Mouse (Mus musculus): ENCODE results near the gene Rnf41. TPM values are rescaled to one million over a fixed set of nuclear protein-coding genes. Genes with fewer than 3 reads are reported as not detected.

Gene Rnf41
- total and polyA plus RNA-seq, 3 experiments, result 27.4 to 28.1 TPM; not detected in 1

DNA sequence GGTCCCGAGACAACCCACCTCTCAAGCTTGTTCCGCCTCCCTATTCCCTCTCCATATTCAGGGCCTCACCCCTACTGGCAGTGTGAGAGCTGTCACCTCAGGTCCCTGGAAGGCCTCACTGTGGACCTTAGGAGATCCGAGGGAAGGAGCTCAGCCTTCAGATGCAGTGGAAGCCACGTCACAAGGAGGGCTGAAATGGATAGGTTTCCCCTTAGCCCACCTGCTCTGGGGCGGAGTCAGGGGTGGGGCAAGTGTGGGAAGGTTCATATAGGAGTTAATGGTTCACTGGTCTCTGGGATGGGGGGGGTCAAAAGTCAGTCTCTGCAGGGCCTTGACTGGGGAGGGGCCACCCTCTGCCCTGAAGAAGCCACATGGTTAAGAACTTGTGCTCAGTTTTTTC lies 11.1 kb upstream of the Rnf41 start:
- H3K4me3 ChIP-seq (ENCODE audit: control insufficient read depth in 1 of 2, insufficient read depth in 1 of 2, low read depth in 2 of 2, low read length in 2 of 2), result no peak overlapping the region
- H3K27me3 ChIP-seq (ENCODE audit: control insufficient read depth in 1 of 2, insufficient read depth in 2 of 2, low read length in 2 of 2), result no peaks in the 10 kb centered on the region
- no peaks in the 10 kb centered on the region for H3K9me3 ChIP-seq (replicated peaks; ENCODE audit: insufficient read depth, low read length)
- no peaks in the 10 kb centered on the region for H3K36me3 ChIP-seq (ENCODE audit: control insufficient read depth in 1 of 2, insufficient read depth in 2 of 2, low read length in 2 of 2)
- H3K4me1 ChIP-seq (ENCODE audit: control insufficient read depth in 1 of 2, insufficient read depth in 2 of 2, low read length in 2 of 2), result no peaks in the 10 kb centered on the region
- DNase-seq (ENCODE audit: low read depth, low spot score), result no peak
- H3K9ac ChIP-seq (ENCODE audit: control insufficient read depth, low read depth, low read length, poor library complexity, severe bottlenecking), result no peak overlapping the region
- no peak for TF ChIP-seq MAX (IDR thresholded peaks at IDR 0.05; ENCODE audit: low read length)
- no peak for TF ChIP-seq MYB (IDR thresholded peaks at IDR 0.05; ENCODE audit: low read depth, low read length)
- no peak for TF ChIP-seq ZC3H11A (IDR thresholded peaks at IDR 0.05; ENCODE audit: low read depth, low read length)
- TF ChIP-seq RCOR1 (IDR thresholded peaks at IDR 0.05; ENCODE audit: low read depth, low read length), result no peak
- TF ChIP-seq POLR2AphosphoS2 (IDR thresholded peaks at IDR 0.05; ENCODE audit: low read length), result no peak
- TF ChIP-seq TBP (IDR thresholded peaks at IDR 0.05; ENCODE audit: low read depth, low read length), result no peak
- TF ChIP-seq EP300 (IDR thresholded peaks at IDR 0.05; ENCODE audit: low read depth in 1 of 2, low read length in 2 of 2), result no peak
- TF ChIP-seq SMC3 (IDR thresholded peaks at IDR 0.05; ENCODE audit: low read depth, low read length), result no peak
- no peak for TF ChIP-seq BHLHE40 (IDR thresholded peaks at IDR 0.05; ENCODE audit: borderline replicate concordance, low read depth, low read length)
- TF ChIP-seq ETS1 (IDR thresholded peaks at IDR 0.05; ENCODE audit: low read depth, low read length), result no peak
- TF ChIP-seq KAT2A (conservative IDR thresholded peaks at IDR 0.05; ENCODE audit: low read depth, low read length), result no peak
- no peak for TF ChIP-seq ZMIZ1 (IDR thresholded peaks at IDR 0.05; ENCODE audit: low read depth, low read length)
- TF ChIP-seq GATA1 (IDR thresholded peaks at IDR 0.05; ENCODE audit: low read depth, low read length), result no peak
- TF ChIP-seq NRF1 (IDR thresholded peaks at IDR 0.05; ENCODE audit: insufficient read depth, low read depth, low read length, poor library complexity, severe bottlenecking), result no peak
- no peak for TF ChIP-seq POLR2AphosphoS5 (IDR thresholded peaks at IDR 0.05; ENCODE audit: borderline replicate concordance, low read depth, low read length)
- TF ChIP-seq USF2 (IDR thresholded peaks at IDR 0.05; ENCODE audit: borderline replicate concordance in 1 of 2, insufficient read depth in 1 of 2, low read depth in 1 of 2, low read length in 2 of 2), result no peak
- TF ChIP-seq HCFC1 (IDR thresholded peaks at IDR 0.05; ENCODE audit: low read depth, low read length), result no peak
- no peak for TF ChIP-seq RAD21 (IDR thresholded peaks at IDR 0.05; ENCODE audit: low read depth, low read length)
- TF ChIP-seq JUND (IDR thresholded peaks at IDR 0.05; ENCODE audit: low read depth, low read length), result no peak
- no peak for TF ChIP-seq UBTF (IDR thresholded peaks at IDR 0.05; ENCODE audit: borderline replicate concordance, insufficient read depth, low read depth, low read length)
- H3K27ac ChIP-seq (ENCODE audit: control insufficient read depth, low read depth, low read length), result no peak overlapping the region
- no peaks in the 10 kb centered on the region for H3K79me2 ChIP-seq (ENCODE audit: control insufficient read depth, insufficient read depth, low read length, poor library complexity)

DNA sequence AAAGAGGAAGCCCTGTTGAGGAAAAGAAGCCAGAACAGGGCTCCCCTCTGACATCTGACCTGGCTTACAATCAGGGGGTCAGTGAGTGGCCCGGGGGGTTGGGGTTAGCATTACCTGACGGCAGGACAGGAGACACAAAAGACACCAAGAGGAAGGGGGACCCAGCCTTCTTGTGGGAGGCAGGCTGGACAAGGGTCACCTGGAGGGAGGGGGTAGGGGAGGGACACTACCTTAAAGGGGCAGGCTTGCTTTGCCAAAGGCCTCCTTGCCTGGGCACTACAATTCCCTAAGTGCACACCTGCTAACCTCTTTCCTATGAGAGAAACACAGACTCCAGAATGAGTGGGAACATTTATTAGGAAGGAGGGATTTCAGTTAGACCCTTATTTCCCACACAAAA lies 10.4 kb upstream of the Rnf41 start, which contains the start of gene Slc39a5:
Gene Slc39a5, minus strand, starts transcription at position 174 of the 400 bp plus-strand sequence.
- TF ChIP-seq MYC (IDR thresholded peaks at IDR 0.05; ENCODE audit: low read depth, low read length), result no peak
- no peak for TF ChIP-seq MXI1 (IDR thresholded peaks at IDR 0.05; ENCODE audit: low read depth, low read length)
- no peak for TF ChIP-seq USF2 (IDR thresholded peaks at IDR 0.05; ENCODE audit: borderline replicate concordance in 1 of 2, insufficient read depth in 1 of 2, low read depth in 1 of 2, low read length in 2 of 2)
- no peak for TF ChIP-seq MEF2A (IDR thresholded peaks at IDR 0.05; ENCODE audit: extremely low read depth, insufficient replicate concordance, low read depth, low read length, poor library complexity, severe bottlenecking)
- no peak for TF ChIP-seq KAT2A (conservative IDR thresholded peaks at IDR 0.05; ENCODE audit: low read depth, low read length)
- no peak for TF ChIP-seq GATA1 (IDR thresholded peaks at IDR 0.05; ENCODE audit: low read depth, low read length)
- no peak for TF ChIP-seq MAZ (IDR thresholded peaks at IDR 0.05; ENCODE audit: low read depth, low read length)
- TF ChIP-seq JUND (IDR thresholded peaks at IDR 0.05; ENCODE audit: low read depth, low read length), result no peak
- no peak for TF ChIP-seq POLR2AphosphoS2 (IDR thresholded peaks at IDR 0.05; ENCODE audit: low read length)
- no peak for TF ChIP-seq ZNF384 (IDR thresholded peaks at IDR 0.05; ENCODE audit: low read depth, low read length)
- TF ChIP-seq SIN3A (IDR thresholded peaks at IDR 0.05; ENCODE audit: low read length), result no peak
- H3K79me2 ChIP-seq (ENCODE audit: control insufficient read depth, insufficient read depth, low read length, poor library complexity), result no peaks in the 10 kb centered on the region
- no peaks in the 10 kb centered on the region for H3K9me3 ChIP-seq (replicated peaks; ENCODE audit: insufficient read depth, low read length)
- H3K27me3 ChIP-seq (ENCODE audit: control insufficient read depth in 1 of 2, insufficient read depth in 2 of 2, low read length in 2 of 2), result no peaks in the 10 kb centered on the region
- H3K4me1 ChIP-seq (ENCODE audit: control insufficient read depth in 1 of 2, insufficient read depth in 2 of 2, low read length in 2 of 2), result no peaks in the 10 kb centered on the region
- DNase-seq (ENCODE audit: low read depth, low spot score), result no peak
- no peak within 1 kb of the TSS for H3K9ac ChIP-seq (ENCODE audit: control insufficient read depth, low read depth, low read length, poor library complexity, severe bottlenecking)
- no peak within 1 kb of the TSS for H3K27ac ChIP-seq (ENCODE audit: control insufficient read depth, low read depth, low read length)
- no peak within 1 kb of the TSS for H3K4me3 ChIP-seq (ENCODE audit: control insufficient read depth in 1 of 2, insufficient read depth in 1 of 2, low read depth in 2 of 2, low read length in 2 of 2)
- H3K36me3 ChIP-seq (ENCODE audit: control insufficient read depth in 1 of 2, insufficient read depth in 2 of 2, low read length in 2 of 2), result no peaks in the 10 kb centered on the region

Data from MEL (cell line).